In the genomic region with DNA sequence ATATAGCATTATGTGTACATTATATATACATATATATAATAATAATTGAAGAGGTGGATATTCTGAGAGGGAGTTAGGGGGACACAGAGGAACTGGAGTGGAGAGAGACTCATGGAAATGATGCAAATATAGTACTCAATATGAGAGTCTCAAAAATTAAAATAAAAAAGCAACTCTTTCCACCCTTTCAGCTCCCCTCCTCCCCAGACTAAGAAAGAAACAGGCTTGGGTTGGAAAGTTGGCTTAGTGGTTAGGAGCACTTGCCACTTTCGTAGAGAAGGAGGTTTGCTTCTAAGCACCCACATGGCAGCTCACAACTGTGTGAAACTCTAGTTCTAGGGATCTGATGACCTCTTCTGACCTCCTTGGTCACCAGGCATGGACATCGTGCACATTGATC, we compare ENCODE assay signal across 31 mouse cellular contexts.
"Had no signal": no experiment of that assay in that cellular context is flagged by ENCODE, and none has a peak within 500 bp of the region (broad histone marks: within the 10 kb centered on the region; RNA-seq: fewer than 3 reads in every experiment).

No protein-coding gene starts in this region.

- H3K36me3 ChIP-seq: heart, embryonic 10.5 days; heart, embryonic 12.5 days; heart, embryonic 13.5 days; heart, embryonic 15.5 days; hindbrain, embryonic 10.5 days; hindbrain, embryonic 12.5 days; hindbrain, embryonic 13.5 days; hindbrain, embryonic 15.5 days; intestine, embryonic 15.5 days; kidney, embryonic 15.5 days had no signal

- H3K4me3 ChIP-seq: heart, embryonic 10.5 days; heart, embryonic 12.5 days; heart, embryonic 13.5 days; heart, embryonic 15.5 days; hindbrain, embryonic 10.5 days; hindbrain, embryonic 12.5 days; hindbrain, embryonic 13.5 days; hindbrain, embryonic 15.5 days; intestine, embryonic 15.5 days; kidney, embryonic 15.5 days; layer of hippocampus, adult 2 months; left cerebral cortex, adult 2 months had no signal

- H3K9ac ChIP-seq: heart, embryonic 12.5 days; heart, embryonic 13.5 days; heart, embryonic 15.5 days; hindbrain, embryonic 12.5 days; hindbrain, embryonic 13.5 days; hindbrain, embryonic 14.5 days; hindbrain, embryonic 15.5 days; intestine, embryonic 15.5 days; kidney, embryonic 15.5 days had no signal

- H3K27me3 ChIP-seq: heart, embryonic 12.5 days; heart, embryonic 13.5 days; heart, embryonic 15.5 days; hindbrain, embryonic 12.5 days; hindbrain, embryonic 13.5 days; hindbrain, embryonic 15.5 days; intestine, embryonic 15.5 days; kidney, embryonic 15.5 days had no signal

- H3K9me3 ChIP-seq: heart, embryonic 13.5 days; heart, embryonic 15.5 days; hindbrain, embryonic 12.5 days; hindbrain, embryonic 15.5 days; intestine, embryonic 15.5 days; kidney, embryonic 15.5 days had no signal

- H3K27ac ChIP-seq: heart, embryonic 10.5 days; heart, embryonic 13.5 days; heart, embryonic 15.5 days; hindbrain, embryonic 10.5 days; hindbrain, embryonic 12.5 days; hindbrain, embryonic 13.5 days; hindbrain, embryonic 14.5 days; hindbrain, embryonic 15.5 days; hindbrain, postnatal 0 days; intestine, embryonic 15.5 days; kidney, embryonic 15.5 days; kidney, postnatal 0 days; layer of hippocampus, adult 2 months; left cerebral cortex, adult 2 months had no signal

- DNase-seq: heart, postnatal 10 days; heart, postnatal 14 days; heart, postnatal 36 days; heart, postnatal 4 days; kidney, adult 11 months; kidney, adult 18-20 months; kidney, adult 2 months; kidney, adult 8-10 months; kidney, adult 9 months; kidney, postnatal 14 days; kidney, postnatal 25 days; kidney, postnatal 36 days; kidney, postnatal 4 days; layer of hippocampus, adult 9-11 months; layer of hippocampus, postnatal 36 days had no signal

- H3K4me2 ChIP-seq: heart, embryonic 11.5 days; heart, embryonic 12.5 days; heart, embryonic 13.5 days; heart, embryonic 15.5 days; hindbrain, embryonic 12.5 days; hindbrain, embryonic 13.5 days; hindbrain, embryonic 14.5 days; hindbrain, embryonic 15.5 days; intestine, embryonic 15.5 days; kidney, embryonic 15.5 days had no signal

- H3K4me1 ChIP-seq: hindbrain, embryonic 10.5 days; hindbrain, embryonic 12.5 days; hindbrain, embryonic 13.5 days; hindbrain, embryonic 15.5 days; intestine, embryonic 15.5 days; kidney, embryonic 15.5 days had no signal
